Mouse (Mus musculus): ENCODE measurements around the gene Igf1r. TPM values are rescaled to one million over a fixed set of nuclear protein-coding genes. Genes with fewer than 3 reads are reported as not detected.

Gene Igf1r
- polyA plus RNA-seq, 1 experiment = 2.7 TPM

- TF ChIP-seq CTCF (IDR thresholded peaks at IDR 0.05; ENCODE audit: extremely low read depth, insufficient read depth, insufficient read length, insufficient replicate concordance) (no peak), POLR2A (IDR thresholded peaks at IDR 0.05; ENCODE audit: low read depth, low read length) (no peak)
- no peaks in the 10 kb centered on the region for H3K36me3 ChIP-seq (ENCODE audit: control insufficient read depth, insufficient read depth, low read length)
- 91% methylated on average over 8 of the region's 8 CpGs for WGBS
- no peak overlapping the region for H3K27ac ChIP-seq (ENCODE audit: insufficient read depth, low read length)
- peaks cover 6% of the 10 kb centered on the region; the same call in 1 of the 2 replicates for H3K4me1 ChIP-seq (ENCODE audit: control insufficient read depth, insufficient read depth, insufficient read length)
- no peak for DNase-seq (ENCODE audit: low read depth in 1 of 2, low spot score in 2 of 2)
- H3K27me3 ChIP-seq (ENCODE audit: control insufficient read depth, insufficient read depth, low read length) = no peaks in the 10 kb centered on the region
- no peak overlapping the region for H3K4me3 ChIP-seq (ENCODE audit: extremely low read depth, insufficient read depth, insufficient read length)
Observed at GRCm38 (mm10) chr7:68090576-68090975, 137.9 kb downstream of the Igf1r start.

- DNase-seq (ENCODE audit: low read depth in 1 of 2, low spot score in 2 of 2) = no peak
- Histone ChIP-seq H3K36me3 (ENCODE audit: control insufficient read depth, insufficient read depth, low read length) (no peaks in the 10 kb centered on the region), H3K27ac (ENCODE audit: insufficient read depth, low read length) (no peak overlapping the region)
Observed at GRCm38 (mm10) chr7:68092304-68092978, 139.8 kb downstream of the Igf1r start.

GRCm38 (mm10) chr7:68093817-68094216 lies 141.2 kb downstream of the Igf1r start:
- H3K4me3 ChIP-seq (ENCODE audit: extremely low read depth, insufficient read depth, insufficient read length) = no peak overlapping the region
- H3K27me3 ChIP-seq (ENCODE audit: control insufficient read depth, insufficient read depth, low read length) = no peaks in the 10 kb centered on the region
- WGBS = 54% methylated on average over 9 of the region's 9 CpGs
- H3K27ac ChIP-seq (ENCODE audit: insufficient read depth, low read length) = no peak overlapping the region
- no peak for DNase-seq (ENCODE audit: low read depth in 1 of 2, low spot score in 2 of 2)
- H3K36me3 ChIP-seq (ENCODE audit: control insufficient read depth, insufficient read depth, low read length) = no peaks in the 10 kb centered on the region
- TF ChIP-seq POLR2A (IDR thresholded peaks at IDR 0.05; ENCODE audit: low read depth, low read length) = no peak
- no peak for TF ChIP-seq CTCF (IDR thresholded peaks at IDR 0.05; ENCODE audit: extremely low read depth, insufficient read depth, insufficient read length, insufficient replicate concordance)
- H3K4me1 ChIP-seq (ENCODE audit: control insufficient read depth, insufficient read depth, insufficient read length) = no peaks in the 10 kb centered on the region

More at GRCm38 (mm10) chr7:68092304-68092978, 139.8 kb downstream of the Igf1r start:
- H3K27me3 ChIP-seq (ENCODE audit: control insufficient read depth, insufficient read depth, low read length) = no peaks in the 10 kb centered on the region
- no peak for TF ChIP-seq CTCF (IDR thresholded peaks at IDR 0.05; ENCODE audit: extremely low read depth, insufficient read depth, insufficient read length, insufficient replicate concordance)
- no peak for TF ChIP-seq POLR2A (IDR thresholded peaks at IDR 0.05; ENCODE audit: low read depth, low read length)
- no peaks in the 10 kb centered on the region for H3K4me1 ChIP-seq (ENCODE audit: control insufficient read depth, insufficient read depth, insufficient read length)
- 75% methylated on average over 8 of the region's 8 CpGs for WGBS
- H3K4me3 ChIP-seq (ENCODE audit: extremely low read depth, insufficient read depth, insufficient read length) = no peak overlapping the region

GRCm38 (mm10) chr7:68095574-68095973 lies 142.9 kb downstream of the Igf1r start:
- no peaks in the 10 kb centered on the region for H3K36me3 ChIP-seq (ENCODE audit: control insufficient read depth, insufficient read depth, low read length)
- H3K27me3 ChIP-seq (ENCODE audit: control insufficient read depth, insufficient read depth, low read length) = no peaks in the 10 kb centered on the region
- no peak for DNase-seq (ENCODE audit: low read depth in 1 of 2, low spot score in 2 of 2)
- 89% methylated on average over 4 of the region's 4 CpGs for WGBS
- TF ChIP-seq CTCF (IDR thresholded peaks at IDR 0.05; ENCODE audit: extremely low read depth, insufficient read depth, insufficient read length, insufficient replicate concordance) = no peak
- no peak for TF ChIP-seq POLR2A (IDR thresholded peaks at IDR 0.05; ENCODE audit: low read depth, low read length)
- H3K4me3 ChIP-seq (ENCODE audit: extremely low read depth, insufficient read depth, insufficient read length) = no peak overlapping the region
- H3K27ac ChIP-seq (ENCODE audit: insufficient read depth, low read length) = no peak overlapping the region
- no peaks in the 10 kb centered on the region for H3K4me1 ChIP-seq (ENCODE audit: control insufficient read depth, insufficient read depth, insufficient read length)

- H3K4me1 ChIP-seq (ENCODE audit: control insufficient read depth, insufficient read depth, insufficient read length) = no peaks in the 10 kb centered on the region
- 82% methylated on average over 6 of the region's 6 CpGs for WGBS
- H3K27me3 ChIP-seq (ENCODE audit: control insufficient read depth, insufficient read depth, low read length) = no peaks in the 10 kb centered on the region
- no peak for DNase-seq (ENCODE audit: low read depth in 1 of 2, low spot score in 2 of 2)
- no peaks in the 10 kb centered on the region for H3K36me3 ChIP-seq (ENCODE audit: control insufficient read depth, insufficient read depth, low read length)
- TF ChIP-seq POLR2A (IDR thresholded peaks at IDR 0.05; ENCODE audit: low read depth, low read length) = no peak
- no peak for TF ChIP-seq CTCF (IDR thresholded peaks at IDR 0.05; ENCODE audit: extremely low read depth, insufficient read depth, insufficient read length, insufficient replicate concordance)
- H3K27ac ChIP-seq (ENCODE audit: insufficient read depth, low read length) = no peak overlapping the region
- H3K4me3 ChIP-seq (ENCODE audit: extremely low read depth, insufficient read depth, insufficient read length) = no peak overlapping the region
Observed at GRCm38 (mm10) chr7:68096411-68096810, 143.8 kb downstream of the Igf1r start.

- no peak for DNase-seq (ENCODE audit: low read depth in 1 of 2, low spot score in 2 of 2)
- Histone ChIP-seq H3K4me1 (ENCODE audit: control insufficient read depth, insufficient read depth, insufficient read length) (no peaks in the 10 kb centered on the region), H3K36me3 (ENCODE audit: control insufficient read depth, insufficient read depth, low read length) (no peaks in the 10 kb centered on the region), H3K4me3 (ENCODE audit: extremely low read depth, insufficient read depth, insufficient read length) (no peak overlapping the region), H3K27ac (ENCODE audit: insufficient read depth, low read length) (no peak overlapping the region), H3K27me3 (ENCODE audit: control insufficient read depth, insufficient read depth, low read length) (no peaks in the 10 kb centered on the region)
- TF ChIP-seq CTCF (IDR thresholded peaks at IDR 0.05; ENCODE audit: extremely low read depth, insufficient read depth, insufficient read length, insufficient replicate concordance) (no peak), POLR2A (IDR thresholded peaks at IDR 0.05; ENCODE audit: low read depth, low read length) (no peak)
- 89% methylated on average over 7 of the region's 7 CpGs for WGBS
Observed at GRCm38 (mm10) chr7:68097081-68097836, 144.6 kb downstream of the Igf1r start.

GRCm38 (mm10) chr7:68098098-68098497 lies 145.5 kb downstream of the Igf1r start:
- TF ChIP-seq CTCF (IDR thresholded peaks at IDR 0.05; ENCODE audit: extremely low read depth, insufficient read depth, insufficient read length, insufficient replicate concordance) (no peak), POLR2A (IDR thresholded peaks at IDR 0.05; ENCODE audit: low read depth, low read length) (no peak)
- 93% methylated on average over 6 of the region's 6 CpGs for WGBS
- no peaks in the 10 kb centered on the region for H3K4me1 ChIP-seq (ENCODE audit: control insufficient read depth, insufficient read depth, insufficient read length)
- no peaks in the 10 kb centered on the region for H3K27me3 ChIP-seq (ENCODE audit: control insufficient read depth, insufficient read depth, low read length)
- no peak overlapping the region for H3K27ac ChIP-seq (ENCODE audit: insufficient read depth, low read length)
- DNase-seq (ENCODE audit: low read depth in 1 of 2, low spot score in 2 of 2) = no peak
- no peaks in the 10 kb centered on the region for H3K36me3 ChIP-seq (ENCODE audit: control insufficient read depth, insufficient read depth, low read length)
- H3K4me3 ChIP-seq (ENCODE audit: extremely low read depth, insufficient read depth, insufficient read length) = no peak overlapping the region

Data from spleen, adult 2 months (tissue).